Mouse (Mus musculus) hindbrain, postnatal 0 days (tissue): Measurements from ENCODE around the gene Tet2. TPM values are rescaled to one million over a fixed set of nuclear protein-coding genes. Genes with fewer than 3 reads are reported as not detected.

Experiments
- ATAC-seq: fragments of 200-750 bp; cut with Nextera tagmentation; 2 replicates; pipeline ENCODE4 v1.8.0; 2017; ENCODE audit warnings: mild to moderate bottlenecking, moderate TSS enrichment, moderate library complexity
- DNase-seq: peaks from one replicate; pipeline ENCODE4 v3.0.0-alpha.2; 2015; ENCODE audit warnings: low spot score
- H3K27ac ChIP-seq: fragments of 300-500 bp; sonication (generic); 2 replicates; pipeline ENCODE4 v1.5.1; 2014; ENCODE audit warnings: mild to moderate bottlenecking
- H3K27me3 ChIP-seq: fragments of 300-500 bp; sonication (generic); 2 replicates; pipeline ENCODE4 v1.6.1; 2014; ENCODE audit warnings: low read length, mixed read lengths; ENCODE audit not compliant: insufficient read depth
- H3K36me3 ChIP-seq: fragments of 300-500 bp; sonication (generic); 2 replicates; pipeline ENCODE4 v1.6.1; 2014; ENCODE audit warnings: low read length, mixed read lengths; ENCODE audit not compliant: insufficient read depth
- H3K4me1 ChIP-seq: fragments of 300-500 bp; sonication (generic); 2 replicates; pipeline ENCODE4 v1.6.1; 2014; ENCODE audit warnings: antibody characterized with exemption, low read length, mixed read lengths; ENCODE audit not compliant: insufficient read depth
- H3K4me2 ChIP-seq: fragments of 300-500 bp; sonication (generic); 2 replicates; pipeline ENCODE4 v1.6.1; 2014; ENCODE audit warnings: low read depth, mild to moderate bottlenecking, low read length, moderate library complexity, mixed read lengths
- H3K4me3 ChIP-seq: fragments of 300-500 bp; sonication (generic); 2 replicates; pipeline ENCODE4 v1.5.1; 2014; ENCODE audit warnings: low read length
- H3K9ac ChIP-seq: fragments of 300-500 bp; sonication (generic); replicated peaks from 2 replicates; pipeline ENCODE4 v1.6.1; 2014; ENCODE audit warnings: mild to moderate bottlenecking, low read length, moderate library complexity, mixed read lengths
- H3K9me3 ChIP-seq: fragments of 300-500 bp; sonication (generic); 2 replicates; pipeline ENCODE4 v1.6.1; 2016; ENCODE audit warnings: low read length, mixed read lengths
- CTCF ChIP-seq: IDR thresholded peaks from 2 replicates; pipeline ENCODE4 v1.5.1; 2016; ENCODE audit warnings: antibody characterized with exemption, control low read depth, low read depth
- WGBS: fragments of 180-500 bp; shearing (Covaris S2); extraction: QIAGEN DNeasy Blood & Tissue Kit; methylation state at CpG from one replicate; pipeline ENCODE4 v1.1.7; 2014; 5-methylcytosine and 5-hydroxymethylcytosine counted together
- microRNA-seq, 2 experiments: library from miRNA; unstranded; fragments of <30 nt; microRNA quantifications; one replicate each; pipeline ENCODE4; 2016
- polyA plus RNA-seq: library from polyadenylated mRNA; unstranded; fragments of >200 nt; fragmentation: Nextera tagmentation; extraction: Ambion mirVana; gene quantifications from 2 replicates; pipeline ENCODE4 v1.2.1, GENCODE M21; 2015
- total RNA-seq: library from RNA; depleted of rRNA; stranded (reverse); fragments of >200 nt; gene quantifications from 2 replicates; pipeline ENCODE4 v1.2.3, GENCODE M21; 2014; rRNA removed

Tet2 gene
- total and polyA plus RNA-seq, 2 experiments from 2014 or later = 17.7 to 26.9 TPM

DNA sequence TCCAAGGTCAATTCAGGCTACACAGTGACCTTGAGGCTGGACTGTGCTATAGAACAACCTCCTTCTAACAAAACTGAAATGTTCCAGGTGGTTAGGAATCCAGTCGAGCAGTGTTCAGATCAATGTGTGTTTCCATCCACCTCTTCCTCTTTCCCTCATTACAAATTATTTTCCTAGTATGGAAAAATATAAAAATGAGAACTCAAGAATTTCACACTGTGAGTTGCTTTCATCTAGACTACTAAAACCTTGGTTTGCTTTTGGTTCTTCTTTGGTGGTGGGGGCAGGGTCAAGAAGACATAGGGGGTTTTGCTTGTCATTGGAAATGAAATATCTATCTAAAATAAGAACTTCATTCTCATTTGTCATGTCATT is 109.2 kb downstream of the Tet2 start:
- 83% methylated on average over 1 of the region's 1 CpGs for WGBS
- ATAC-seq (no peak), DNase-seq (no peak)
- no peak for TF ChIP-seq CTCF
- Histone ChIP-seq H3K4me3 (no peak overlapping the region), H3K27ac (no peak overlapping the region), H3K36me3 (no peaks in the 10 kb centered on the region), H3K4me1 (no peaks in the 10 kb centered on the region), H3K9me3 (no peaks in the 10 kb centered on the region), H3K9ac (no peak overlapping the region), H3K27me3 (no peaks in the 10 kb centered on the region), H3K4me2 (no peak overlapping the region)

DNA sequence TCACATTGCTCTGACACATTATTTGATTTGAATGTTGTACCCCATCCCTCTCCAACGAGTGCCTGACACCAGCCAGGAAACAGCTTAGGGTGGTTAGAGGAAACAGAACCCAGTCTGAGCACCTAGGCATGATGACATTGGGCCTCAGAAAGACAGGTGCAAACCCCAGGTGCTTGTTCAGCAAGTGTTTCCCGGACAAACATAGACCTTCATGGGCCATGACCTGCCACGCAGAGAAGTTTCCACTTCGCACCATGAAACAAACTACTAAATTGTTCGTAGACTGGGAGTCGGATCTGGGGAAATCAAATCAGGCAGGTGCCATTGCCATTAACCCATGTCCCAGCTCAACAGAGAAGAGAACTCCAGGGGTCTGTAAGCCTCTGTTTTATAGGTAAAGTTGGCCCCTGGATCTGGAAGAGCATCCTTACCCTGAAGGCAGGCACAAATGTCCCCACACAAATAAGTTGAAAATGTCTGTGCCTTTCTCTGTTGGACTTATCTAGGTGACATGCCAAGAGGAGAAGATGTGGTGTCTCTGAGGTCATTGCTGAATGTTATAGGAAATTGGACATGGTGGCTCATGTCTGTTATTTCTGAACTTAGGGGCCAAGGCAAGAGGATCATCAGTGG is 109.7 kb downstream of the Tet2 start:
- no peak overlapping the region for H3K4me2 ChIP-seq
- 96% methylated on average over 6 of the region's 6 CpGs for WGBS
- no peak overlapping the region for H3K9ac ChIP-seq

DNA sequence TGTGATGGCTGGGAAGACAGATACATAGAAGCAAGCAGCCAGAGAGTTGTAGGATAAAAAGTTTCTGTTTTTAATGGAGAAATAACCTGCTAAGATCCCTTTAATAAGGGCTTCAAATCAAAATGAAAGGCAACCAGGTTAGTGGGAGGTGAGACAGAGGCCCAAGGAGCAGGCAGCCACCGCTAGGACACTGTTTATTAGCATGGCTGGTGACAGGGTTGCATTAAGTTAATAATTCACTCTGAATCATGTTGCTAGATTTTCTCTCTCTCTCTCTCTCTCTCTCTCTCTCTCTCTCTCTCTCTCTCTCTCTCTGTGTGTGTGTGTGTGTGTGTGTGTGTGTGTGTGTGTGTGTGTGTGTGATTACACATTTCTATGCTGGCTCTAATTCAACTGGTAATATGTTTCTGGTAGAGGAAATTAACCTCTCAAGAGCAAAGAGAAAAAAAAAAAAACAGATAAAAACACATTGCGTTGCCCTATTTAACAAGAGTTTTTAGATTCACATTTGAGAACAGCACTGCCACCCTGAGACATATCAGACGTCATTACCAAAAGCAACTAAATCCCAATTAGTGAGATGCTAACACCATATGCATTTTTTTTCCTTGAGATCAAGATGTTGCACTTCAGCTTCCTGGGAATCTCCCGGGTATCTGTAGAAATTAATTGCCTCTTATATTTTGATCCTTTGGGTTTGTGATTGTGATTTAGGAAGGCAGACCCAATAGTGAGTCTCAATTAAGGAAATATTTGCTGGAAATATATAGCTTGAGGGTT is 115.4 kb downstream of the Tet2 start:
- H3K4me1 ChIP-seq = no peaks in the 10 kb centered on the region
- DNase-seq (no peak), ATAC-seq (no peak)
- H3K9me3 ChIP-seq = no peaks in the 10 kb centered on the region
- no peaks in the 10 kb centered on the region for H3K27me3 ChIP-seq
- no peak overlapping the region for H3K4me2 ChIP-seq
- no peaks in the 10 kb centered on the region for H3K36me3 ChIP-seq
- 61% methylated on average over 4 of the region's 4 CpGs for WGBS
- TF ChIP-seq CTCF = no peak
- H3K4me3 ChIP-seq = no peak overlapping the region
- no peak overlapping the region for H3K9ac ChIP-seq
- no peak overlapping the region for H3K27ac ChIP-seq

More for the DNA sequence above, 109.7 kb downstream of the Tet2 start:
- no peaks in the 10 kb centered on the region for H3K4me1 ChIP-seq
- no peak for TF ChIP-seq CTCF
- H3K36me3 ChIP-seq = no peaks in the 10 kb centered on the region
- ATAC-seq = no peak
- no peak overlapping the region for H3K27ac ChIP-seq
- H3K4me3 ChIP-seq = no peak overlapping the region
- no peaks in the 10 kb centered on the region for H3K9me3 ChIP-seq
- DNase-seq = no peak
- no peaks in the 10 kb centered on the region for H3K27me3 ChIP-seq

DNA sequence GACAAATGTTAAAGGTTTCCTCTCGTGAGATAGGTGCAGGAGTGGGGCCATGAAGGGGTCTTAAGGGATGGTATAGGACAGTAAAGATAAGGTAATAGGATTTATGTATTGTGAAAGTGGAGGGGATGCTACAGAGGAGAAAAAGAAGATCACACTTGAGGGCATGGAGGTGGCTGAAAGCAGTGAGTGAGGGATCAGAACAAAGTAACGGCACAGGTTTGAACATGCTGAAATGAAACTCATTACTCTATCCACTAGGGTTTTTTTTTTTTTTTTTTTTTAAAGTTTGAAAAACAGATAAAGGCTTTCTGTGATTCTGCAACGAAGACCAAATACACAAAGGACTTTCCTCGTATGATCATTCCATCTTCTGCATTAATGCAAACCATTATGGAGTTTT is 116.9 kb downstream of the Tet2 start:
- TF ChIP-seq CTCF = no peak
- 80% methylated on average over 4 of the region's 4 CpGs for WGBS
- ATAC-seq (no peak), DNase-seq (no peak)
- Histone ChIP-seq H3K4me3 (no peak overlapping the region), H3K4me2 (no peak overlapping the region), H3K27ac (no peak overlapping the region), H3K9me3 (no peaks in the 10 kb centered on the region), H3K4me1 (no peaks in the 10 kb centered on the region), H3K27me3 (no peaks in the 10 kb centered on the region), H3K36me3 (no peaks in the 10 kb centered on the region), H3K9ac (no peak overlapping the region)

DNA sequence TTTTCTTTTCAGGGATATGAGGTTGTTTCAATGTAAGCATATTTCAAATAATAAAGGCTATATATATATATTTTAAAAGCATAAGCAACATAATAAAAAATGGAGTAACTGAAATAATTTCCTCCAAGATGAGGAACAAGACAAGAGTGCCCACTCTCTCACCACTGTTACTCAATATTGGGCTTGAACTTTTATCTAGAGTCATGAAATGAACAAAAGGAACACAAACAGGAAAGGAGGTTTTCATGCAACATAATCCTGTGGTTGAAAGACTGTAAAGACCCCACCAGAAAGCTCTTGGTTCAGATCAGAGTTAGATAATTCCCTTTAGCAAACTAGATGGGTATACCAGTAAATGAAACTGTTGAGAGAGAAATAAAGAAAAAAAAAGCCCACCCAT is 121.9 kb downstream of the Tet2 start:
- no peak overlapping the region for H3K9ac ChIP-seq

DNA sequence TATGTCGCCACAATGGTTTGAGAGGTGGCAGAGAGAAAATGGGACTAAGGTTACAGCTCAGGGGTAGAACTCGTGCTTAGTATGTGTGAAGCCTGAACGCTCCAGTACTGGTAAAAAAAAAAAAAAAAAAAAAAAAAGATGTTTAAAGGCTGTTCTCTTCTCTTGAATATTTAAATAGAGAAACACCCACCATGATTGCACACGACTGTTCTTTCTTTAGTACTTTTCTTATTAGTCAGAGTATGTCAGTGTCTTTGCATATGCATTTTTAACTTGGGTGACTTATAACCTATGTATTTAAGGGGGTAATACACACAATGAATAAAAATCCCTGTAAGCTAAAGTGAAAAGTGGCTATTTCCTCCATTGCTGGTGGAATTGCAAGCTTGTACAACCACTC is 130.2 kb downstream of the Tet2 start:
- H3K9me3 ChIP-seq = no peaks in the 10 kb centered on the region
- no peaks in the 10 kb centered on the region for H3K4me1 ChIP-seq
- no peak for ATAC-seq
- no peak overlapping the region for H3K9ac ChIP-seq
- no peak for DNase-seq
- H3K4me2 ChIP-seq = no peak overlapping the region
- H3K4me3 ChIP-seq = no peak overlapping the region
- no peaks in the 10 kb centered on the region for H3K27me3 ChIP-seq
- no peak overlapping the region for H3K27ac ChIP-seq
- no peak for TF ChIP-seq CTCF
- 92% methylated on average over 4 of the region's 4 CpGs for WGBS
- H3K36me3 ChIP-seq = no peaks in the 10 kb centered on the region

More for the DNA sequence above, 121.9 kb downstream of the Tet2 start:
- ATAC-seq (no peak), DNase-seq (no peak)
- Histone ChIP-seq H3K27ac (no peak overlapping the region), H3K4me1 (no peaks in the 10 kb centered on the region), H3K4me3 (no peak overlapping the region), H3K9me3 (no peaks in the 10 kb centered on the region), H3K27me3 (no peaks in the 10 kb centered on the region), H3K36me3 (no peaks in the 10 kb centered on the region), H3K4me2 (no peak overlapping the region)
- TF ChIP-seq CTCF = no peak

Small RNA genes lying within 50 kb of the gene (microRNA-seq; reads per million reads assigned to microRNA genes)
- gene Gm25042 = 0 reads per million in 2 experiments

Other genes with a start within 250 kb of the Tet2 start
- 22.9 and 23.4 TPM in 2 replicates for gene Ppa2, start 235.0 kb downstream of the Tet2 start, total RNA-seq
- gene Ppa2, start 235.0 kb downstream of the Tet2 start, polyA plus RNA-seq = 88.2 and 88.6 TPM in 2 replicates